ENCODE assay signal across 6 mouse cellular contexts in the genomic region with DNA sequence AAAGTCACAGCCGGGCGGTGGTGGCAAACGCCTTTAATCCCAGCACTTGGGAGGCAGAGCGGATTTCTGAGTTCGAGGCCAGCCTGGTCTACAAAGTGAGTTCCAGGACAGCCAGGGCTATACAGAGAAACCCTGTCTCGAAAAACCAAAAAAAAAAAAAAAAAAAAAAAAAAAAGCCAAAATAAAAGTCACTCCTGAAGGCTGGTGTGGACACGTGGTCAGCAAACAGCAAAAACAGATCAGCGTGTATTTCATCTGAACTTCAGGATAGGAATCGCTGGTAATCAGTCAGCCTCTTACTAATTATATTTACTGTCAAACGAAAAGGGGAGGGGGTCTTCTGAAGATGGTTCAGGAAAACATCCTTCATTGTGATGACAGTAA. TPM values are rescaled to one million over a fixed set of nuclear protein-coding genes. Genes with fewer than 3 reads are reported as not detected.
A peak's percentile ranks its signal among the peaks of the same experiment; 100 is the strongest.
DNase-seq lines count a peak whose midpoint lies in the region; ATAC-seq and TF ChIP-seq lines count a peak whose summit lies in the region.
"Not testable (repeated sequence)": the region's sequence is repeated elsewhere in the genome, so short reads cannot be mapped to it uniquely, and the experiment has no call there.

No protein-coding gene starts in this region.

- not testable (repeated sequence) for H3K79me2 ChIP-seq in CH12.LX (replicated peaks; ENCODE audit: control insufficient read depth, extremely low read depth, insufficient read depth, poor library complexity, severe bottlenecking); heart, adult 2 months (replicated peaks; ENCODE audit: control insufficient read depth, insufficient read depth, low read length)

- in situ Hi-C loops in CH12.LX (cut with MboI; ENCODE audit: low pct_ligation_motif_present, low pct_unique_long_range_greater_than_20kb, low sequenced_read_pairs) = not testable (repeated sequence)

- H3K27ac ChIP-seq in CH12.LX (ENCODE audit: insufficient read depth, low read depth) = not testable (repeated sequence)
- peak overlapping the region; percentile 16; the same call in 1 of the 2 replicates for H3K27ac ChIP-seq in forebrain, embryonic 10.5 days
- H3K27ac ChIP-seq in heart, adult 2 months = peak overlapping the region; percentile 55
- H3K27ac ChIP-seq in hindbrain, embryonic 10.5 days = peak overlapping the region; percentile 59; the same call in 1 of the 2 replicates
- H3K27ac ChIP-seq in kidney, adult 2 months (ENCODE audit: insufficient read depth, low read depth, low read length) = peak overlapping the region; percentile 15; the same call in 1 of the 2 replicates
- 0 out of 2 replicates have a peak overlapping the region, but pooled peaks have one; percentile 5 for H3K27ac ChIP-seq in neural tube, embryonic 13.5 days (replicated peaks)

- H3K4me1 ChIP-seq in CH12.LX (ENCODE audit: control insufficient read depth in 1 of 2, insufficient read depth in 2 of 2) = peaks cover 7 to 38% of the 10 kb centered on the region in 2 experiments
- peaks cover 19% of the 10 kb centered on the region for H3K4me1 ChIP-seq in forebrain, embryonic 10.5 days
- peaks cover 35% of the 10 kb centered on the region for H3K4me1 ChIP-seq in heart, adult 2 months (ENCODE audit: control insufficient read depth, insufficient read depth, low read length)
- peaks cover 27% of the 10 kb centered on the region for H3K4me1 ChIP-seq in hindbrain, embryonic 10.5 days (replicated peaks)
- peaks cover 43% of the 10 kb centered on the region for H3K4me1 ChIP-seq in kidney, adult 2 months (ENCODE audit: control insufficient read depth, insufficient read depth, low read length)
- H3K4me1 ChIP-seq in neural tube, embryonic 13.5 days (replicated peaks) = peaks cover 31% of the 10 kb centered on the region

- H3K4me3 ChIP-seq in CH12.LX (replicated peaks in 1 of 3; ENCODE audit: low read depth in 2 of 3, low read length in 2 of 3, poor library complexity in 1 of 3); forebrain, embryonic 10.5 days; heart, adult 2 months; hindbrain, embryonic 10.5 days; kidney, adult 2 months (ENCODE audit: insufficient read depth, low read depth, low read length); neural tube, embryonic 13.5 days: not testable (repeated sequence)

- H3K27me3 ChIP-seq in CH12.LX (replicated peaks); forebrain, embryonic 10.5 days (ENCODE audit: poor library complexity, severe bottlenecking); heart, adult 2 months (ENCODE audit: control insufficient read depth, insufficient read depth, low read length); hindbrain, embryonic 10.5 days (ENCODE audit: insufficient read depth, poor library complexity, severe bottlenecking); kidney, adult 2 months (replicated peaks; ENCODE audit: control insufficient read depth, insufficient read depth, low read length); neural tube, embryonic 13.5 days: not testable (repeated sequence)

- H3K4me2 ChIP-seq in CH12.LX (ENCODE audit: insufficient read depth, low read depth, poor library complexity, severe bottlenecking); neural tube, embryonic 13.5 days: not testable (repeated sequence)

- H3K36me3 ChIP-seq in CH12.LX (replicated peaks in 1 of 2; ENCODE audit: control insufficient read depth in 1 of 2, insufficient read depth in 1 of 2, low read length in 1 of 2); forebrain, embryonic 10.5 days (replicated peaks); heart, adult 2 months (ENCODE audit: control insufficient read depth, insufficient read depth, low read length); hindbrain, embryonic 10.5 days; kidney, adult 2 months (ENCODE audit: control insufficient read depth, insufficient read depth, low read length); neural tube, embryonic 13.5 days: not testable (repeated sequence)

- H3K9me3 ChIP-seq in CH12.LX (replicated peaks; ENCODE audit: low read length); forebrain, embryonic 10.5 days; hindbrain, embryonic 10.5 days; neural tube, embryonic 13.5 days: not testable (repeated sequence)

- not testable (repeated sequence) for H3K9ac ChIP-seq in CH12.LX (ENCODE audit: insufficient read depth, low read depth); heart, adult 2 months (ENCODE audit: low read depth, low read length); neural tube, embryonic 13.5 days

- intact Hi-C loops in heart, adult 2 months (cut with DNase I) = not testable (repeated sequence)

- not testable (repeated sequence) for DNase-seq in CH12.LX (ENCODE audit: extremely low read depth); forebrain, embryonic 10.5 days (ENCODE audit: extremely low spot score, low spot score); heart, adult 2 months; hindbrain, embryonic 10.5 days (ENCODE audit: low spot score); kidney, adult 2 months

- TF ChIP-seq CTCF in CH12.LX (conservative IDR thresholded peaks at IDR 0.05 in 1 of 2, IDR thresholded peaks at IDR 0.05 in 1 of 2; ENCODE audit: low read depth in 2 of 2, low read length in 2 of 2); heart, adult 2 months (IDR thresholded peaks at IDR 0.05); kidney, adult 2 months (conservative IDR thresholded peaks at IDR 0.05; ENCODE audit: insufficient read depth, insufficient read length, low read depth, low read length): not testable (repeated sequence)

- WGBS in forebrain, embryonic 10.5 days = 75% methylated on average over 10 of the region's 10 CpGs
- WGBS in heart, adult 2 months = 66% methylated on average over 10 of the region's 10 CpGs
- 78% methylated on average over 10 of the region's 10 CpGs for WGBS in hindbrain, embryonic 10.5 days
- WGBS in kidney, adult 2 months = 59% methylated on average over 10 of the region's 10 CpGs
- 66% methylated on average over 10 of the region's 10 CpGs for WGBS in neural tube, embryonic 13.5 days

- TF ChIP-seq POLR2A in CH12.LX (IDR thresholded peaks at IDR 0.05; ENCODE audit: low read depth, low read length); heart, adult 2 months (IDR thresholded peaks at IDR 0.05; ENCODE audit: insufficient read depth, low read depth, low read length); kidney, adult 2 months (IDR thresholded peaks at IDR 0.05; ENCODE audit: low read depth, low read length): not testable (repeated sequence)

- ATAC-seq in neural tube, embryonic 13.5 days (ENCODE audit: low read depth) = not testable (repeated sequence)

- TF ChIP-seq EP300 in CH12.LX (IDR thresholded peaks at IDR 0.05; ENCODE audit: low read length); heart, adult 2 months (IDR thresholded peaks at IDR 0.05; ENCODE audit: insufficient read depth, low read depth, low read length): not testable (repeated sequence)

- not testable (repeated sequence) for TF ChIP-seq RAD21 in CH12.LX (IDR thresholded peaks at IDR 0.05; ENCODE audit: low read depth, low read length)

- dilution Hi-C loops in CH12.LX (cut with MboI; ENCODE audit: extremely low pct_ligation_motif_present, extremely low pct_unique_long_range_greater_than_20kb, low sequenced_read_pairs) = loop anchor here (25.0 kb wide), 1 partner anchor 427 kb away; the partner anchor contains the start of gene Tarbp1

TF ChIP-seq in CH12.LX, 34 proteins besides CTCF, POLR2A, EP300 and RAD21:
- peak; percentile 58 for TF ChIP-seq ZNF384 (IDR thresholded peaks at IDR 0.05; ENCODE audit: low read depth, low read length)

RNA-seq across cellular contexts. Expression of gene Tomm20, which starts 31.5 kb away (rescaled TPM):
- 337 and 394 TPM in 2 replicates for total RNA-seq in CH12.LX (2012; rRNA removed)
- total RNA-seq in CH12.LX (2014; rRNA removed) = 130 and 151 TPM in 2 replicates
- polyA plus RNA-seq in CH12.LX (2012; ENCODE audit: insufficient read length, low read depth) = 513 TPM in 2 replicates
- 294 and 298 TPM in 2 replicates for polyA plus RNA-seq in forebrain, embryonic 10.5 days (2016; fragmentation: Nextera tagmentation; extraction: Ambion mirVana)
- total RNA-seq in heart, adult 2 months (2021) = 10 to 100 TPM; 70.1 to 96.2 TPM
- polyA plus RNA-seq in heart, adult 2 months (2012; rRNA removed) = 67.8 and 195 TPM in 2 replicates
- polyA plus RNA-seq in hindbrain, embryonic 10.5 days (2016; fragmentation: Nextera tagmentation; extraction: Ambion mirVana) = 250 and 288 TPM in 2 replicates
- polyA plus RNA-seq in kidney, adult 2 months (2012; rRNA removed) = 541 and 684 TPM in 2 replicates
- polyA plus RNA-seq in neural tube, embryonic 13.5 days (2015; fragmentation: Nextera tagmentation; extraction: Ambion mirVana) = 201 and 211 TPM in 2 replicates

RNA-seq across cellular contexts. Expression of gene Rbm34, which starts 56.8 kb away (rescaled TPM):
- total RNA-seq in CH12.LX (2012; rRNA removed) = 24.8 and 29.8 TPM in 2 replicates
- 42.7 and 47.2 TPM in 2 replicates for total RNA-seq in CH12.LX (2014; rRNA removed)
- 42.3 and 52.4 TPM in 2 replicates for polyA plus RNA-seq in CH12.LX (2012; ENCODE audit: insufficient read length, low read depth)
- 26.1 and 26.5 TPM in 2 replicates for polyA plus RNA-seq in forebrain, embryonic 10.5 days (2016; fragmentation: Nextera tagmentation; extraction: Ambion mirVana)
- 1 to 10 TPM; 2.8 to 4.1 TPM for total RNA-seq in heart, adult 2 months (2021)
- 0.90 and 1.2 TPM in 2 replicates for polyA plus RNA-seq in heart, adult 2 months (2012; rRNA removed)
- 22.2 and 22.6 TPM in 2 replicates for polyA plus RNA-seq in hindbrain, embryonic 10.5 days (2016; fragmentation: Nextera tagmentation; extraction: Ambion mirVana)
- 5.5 and 5.7 TPM in 2 replicates for polyA plus RNA-seq in kidney, adult 2 months (2012; rRNA removed)
- 26.4 and 26.6 TPM in 2 replicates for polyA plus RNA-seq in neural tube, embryonic 13.5 days (2015; fragmentation: Nextera tagmentation; extraction: Ambion mirVana)
